Mouse (Mus musculus) frontal cortex, postnatal 14 days (tissue): ENCODE data around the gene Samsn1.

Experiments
- DNase-seq, 2 experiments: peaks; one replicate each; pipeline ENCODE4 v3.0.0; 2022; ENCODE audit warnings: low spot score in 2 of 2

Gene Samsn1

DNA sequence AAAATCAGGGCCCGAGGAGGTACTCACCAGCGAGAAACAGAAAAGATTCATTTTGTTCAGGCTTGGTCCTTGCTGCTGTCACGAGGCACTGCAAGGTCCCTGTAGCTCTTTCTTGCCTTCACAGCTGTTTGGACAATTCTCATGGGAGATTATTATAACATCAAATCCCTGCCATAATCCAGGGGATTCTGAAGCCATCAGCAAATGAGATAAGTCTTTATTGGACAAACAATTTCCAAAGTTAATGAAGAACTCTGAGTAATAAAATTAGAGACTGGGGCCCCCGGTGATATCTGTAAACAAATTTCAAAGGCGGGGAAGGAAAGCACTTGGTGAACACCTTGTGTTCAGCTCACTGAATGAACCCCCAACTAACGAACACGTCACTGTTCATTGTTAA is at the start of gene Samsn1:
Samsn1 (minus strand) TSS at position 101 of the 400 bp plus-strand sequence.
- DNase-seq: no peak

DNA sequence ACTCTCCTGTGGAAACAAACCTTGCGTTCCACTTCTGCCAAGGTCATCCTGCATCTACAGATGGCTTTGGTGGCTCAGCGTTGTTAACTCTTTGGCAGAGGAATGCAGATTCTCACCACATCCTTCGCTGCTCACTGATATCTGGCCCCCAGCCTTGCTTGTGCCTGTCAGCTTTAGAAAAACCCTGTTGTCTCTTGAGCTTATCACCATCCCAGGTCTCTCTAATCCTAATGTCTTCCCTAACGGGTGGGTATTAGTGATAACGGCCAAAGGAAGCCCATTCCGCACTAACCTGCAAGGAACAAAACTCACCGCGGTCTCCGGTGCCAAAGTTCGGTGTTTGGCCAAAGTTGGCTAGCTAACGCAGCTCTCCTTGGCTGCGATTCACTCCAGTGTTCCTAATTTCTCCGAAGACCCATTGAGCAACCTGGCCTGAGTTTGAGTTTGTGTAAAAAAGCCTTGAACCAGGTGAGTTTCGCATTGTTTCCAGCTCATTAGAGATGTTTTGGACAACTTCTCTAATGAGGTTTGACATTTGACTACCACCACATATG is 44.1 kb upstream of the Samsn1 start:
- no peak for DNase-seq

- DNase-seq: no peak
These were observed 32.9 kb upstream of the Samsn1 start for GRCm38 (mm10) chr16:76054976-76055375.

DNA sequence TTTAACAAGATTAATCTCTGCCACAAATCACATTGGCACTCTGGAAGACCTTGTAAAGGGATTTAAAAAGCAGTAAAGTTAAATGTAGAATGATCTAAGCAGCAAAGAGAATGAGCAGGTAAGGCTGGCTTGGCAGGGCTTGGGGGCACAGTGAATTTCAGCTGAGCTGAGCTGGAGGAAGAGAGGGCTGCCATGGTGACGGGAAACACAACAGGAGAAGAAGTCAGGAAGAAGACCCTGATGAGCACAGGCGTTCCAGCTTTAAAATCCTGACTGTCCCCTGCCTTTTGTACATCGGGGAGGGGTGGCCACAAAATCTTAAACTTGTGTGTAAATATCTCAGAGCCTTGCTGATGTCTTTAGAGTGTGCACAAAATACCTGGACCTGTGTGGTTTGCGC is 32.0 kb upstream of the Samsn1 start:
- DNase-seq: no peak

DNA sequence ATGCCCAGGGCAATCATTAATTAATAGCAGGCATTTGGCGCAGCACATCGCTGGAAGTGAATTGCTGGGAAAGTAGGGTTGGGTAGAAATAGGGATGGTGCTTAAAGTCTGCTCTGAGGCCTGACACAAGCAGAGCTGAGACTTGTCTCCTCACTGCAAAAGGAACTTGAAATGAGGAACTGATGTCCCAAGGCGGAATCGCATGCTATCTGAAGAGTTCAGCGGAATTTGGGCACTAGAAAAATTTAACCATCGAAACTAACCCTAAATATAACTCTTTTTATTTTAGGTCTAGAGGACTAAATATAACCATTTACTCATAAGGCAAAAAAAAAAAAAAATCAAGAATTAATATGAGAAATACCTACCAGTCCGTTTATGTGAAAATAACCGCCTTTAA is 31.5 kb upstream of the Samsn1 start:
- DNase-seq: no peak

DNA sequence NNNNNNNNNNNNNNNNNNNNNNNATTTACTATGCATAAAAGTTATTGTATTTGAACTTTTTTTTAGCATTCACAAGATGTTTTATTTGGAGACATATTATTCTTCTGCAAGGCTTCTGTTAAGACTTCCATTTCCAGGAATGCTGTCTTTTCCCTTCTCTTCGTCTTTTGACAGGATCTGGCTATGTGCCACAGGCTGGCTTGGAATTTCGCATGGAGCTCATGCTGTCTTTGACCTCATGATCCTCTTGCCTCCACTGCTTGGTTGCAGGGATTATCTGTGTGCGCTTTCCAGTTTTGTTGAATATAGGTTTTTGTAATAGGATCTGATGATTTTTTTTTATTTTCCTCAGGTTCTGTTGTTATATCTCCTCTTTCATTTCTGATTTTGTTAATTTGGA is 25.0 kb upstream of the Samsn1 start:
- no peak for DNase-seq

DNA sequence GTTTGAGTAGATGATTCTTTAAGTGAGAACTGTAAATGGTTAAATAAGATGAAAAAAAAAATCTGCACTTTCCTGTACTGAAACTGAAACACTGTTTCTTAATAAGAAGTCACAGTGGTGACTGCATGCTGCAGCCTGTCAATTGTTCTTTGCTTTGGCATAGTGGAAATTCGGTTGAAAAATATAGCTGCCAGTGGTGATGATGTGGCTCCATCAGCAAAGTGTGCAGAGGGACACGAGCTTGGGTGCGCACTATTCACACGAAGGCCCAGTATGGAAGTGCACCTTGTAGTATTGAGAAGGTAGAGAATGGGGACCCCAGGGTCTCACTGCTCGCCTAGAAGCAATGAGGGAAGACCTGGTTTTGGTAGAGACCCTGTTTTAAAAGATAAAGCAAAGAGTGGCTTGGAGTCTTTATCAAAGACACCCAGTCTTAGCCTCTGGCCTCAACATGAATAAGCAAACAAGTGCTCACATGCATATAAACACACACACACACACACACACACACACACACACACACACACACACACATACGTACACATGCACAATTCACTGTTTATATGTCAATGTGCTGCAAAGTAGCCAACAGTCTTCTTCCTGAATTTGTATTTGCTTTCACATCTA is 18.4 kb upstream of the Samsn1 start:
- DNase-seq: no peak

DNA sequence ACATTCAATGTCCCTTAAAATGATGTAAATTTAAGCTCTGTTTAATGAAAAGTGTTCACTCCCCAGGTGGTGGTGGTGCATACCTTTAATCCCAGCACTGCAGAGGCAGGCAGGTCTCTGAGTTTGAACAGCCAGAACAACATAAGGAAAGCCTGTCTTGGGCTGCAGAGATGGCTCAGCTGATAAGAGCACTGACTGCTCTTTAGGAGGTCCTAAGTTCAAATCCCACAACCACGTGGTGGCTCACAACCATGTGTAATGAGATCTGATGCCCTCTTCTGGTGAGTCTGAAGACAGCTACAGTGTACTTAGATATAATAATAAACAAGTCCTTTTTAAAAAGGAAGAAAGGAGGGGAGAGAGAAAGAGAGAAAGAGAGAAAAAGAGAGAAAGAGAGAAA is 2.9 kb downstream of the Samsn1 start:
- no peak for DNase-seq

GRCm38 (mm10) chr16:76003812-76004389 is 18.2 kb downstream of the Samsn1 start:
- DNase-seq: no peak

DNA sequence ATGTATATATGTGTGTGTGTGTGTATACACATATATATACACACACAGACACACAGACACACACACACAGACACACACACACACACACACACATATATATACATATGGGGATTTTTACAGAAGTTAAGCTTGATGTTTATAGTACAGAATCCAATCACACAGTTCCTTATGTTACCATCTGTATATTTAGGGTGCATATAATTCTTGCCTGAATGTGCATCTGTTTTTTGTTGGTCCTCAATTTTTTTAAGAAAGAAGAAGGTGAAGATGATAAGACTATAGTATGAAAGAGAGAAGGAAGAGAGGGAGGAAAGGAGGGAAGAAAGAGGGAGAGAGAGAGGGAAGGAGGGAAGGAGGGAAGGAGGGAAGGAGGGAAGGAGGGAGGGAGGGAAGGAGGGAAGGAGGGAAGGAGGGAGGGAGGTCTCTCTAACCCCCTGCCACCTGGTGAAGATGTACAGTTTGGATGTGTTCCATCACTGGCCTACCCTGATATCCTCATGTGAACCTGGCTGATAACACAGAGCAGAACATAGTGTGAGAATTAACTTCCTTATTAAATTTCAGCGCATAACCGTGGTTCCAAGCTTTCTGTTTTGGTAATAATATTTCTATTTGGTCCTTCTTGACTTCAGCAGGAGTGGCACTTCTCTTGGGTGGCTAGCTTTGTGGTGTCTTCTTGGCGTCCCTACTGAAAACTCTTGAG is 19.1 kb downstream of the Samsn1 start:
- no peak for DNase-seq

GRCm38 (mm10) chr16:76002287-76002686 is 19.8 kb downstream of the Samsn1 start:
- no peak for DNase-seq

DNA sequence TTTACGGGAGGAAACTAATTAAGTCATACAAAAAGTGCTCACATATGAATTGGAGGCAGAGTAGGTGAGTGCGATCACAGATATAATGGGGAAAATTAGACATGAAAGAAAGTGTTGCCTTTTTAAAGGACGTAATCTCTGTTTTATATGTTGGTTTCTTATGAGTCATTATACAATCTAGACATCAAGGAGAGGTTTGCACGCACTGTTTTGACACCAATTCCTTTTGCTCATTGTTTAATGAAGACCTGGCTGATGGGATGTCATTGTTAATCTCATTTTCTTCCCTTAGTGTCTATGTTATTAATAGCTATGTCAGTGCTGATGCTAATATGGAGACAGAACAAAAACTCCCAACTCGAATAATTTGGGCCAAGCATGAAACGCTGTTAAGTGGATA is 20.3 kb downstream of the Samsn1 start:
- DNase-seq: no peak

DNA sequence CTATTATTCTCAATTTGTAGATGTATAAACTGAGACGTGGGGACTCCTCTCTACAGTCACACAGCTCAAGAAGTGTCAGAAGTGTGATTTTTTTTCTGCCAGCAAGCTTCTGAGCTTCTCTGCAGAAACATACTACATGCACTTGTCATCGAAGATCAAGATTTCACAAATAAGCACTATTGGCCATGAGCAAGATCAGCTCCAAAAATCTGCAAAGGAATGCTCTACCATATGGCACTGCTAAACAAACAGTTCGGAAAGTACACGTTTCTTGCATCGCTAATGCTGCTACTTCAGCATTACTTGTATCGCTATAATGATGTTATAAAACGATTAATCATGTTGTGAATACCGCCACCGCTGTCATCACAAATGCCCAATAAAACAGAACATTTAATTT is 22.0 kb downstream of the Samsn1 start:
- no peak for DNase-seq

DNA sequence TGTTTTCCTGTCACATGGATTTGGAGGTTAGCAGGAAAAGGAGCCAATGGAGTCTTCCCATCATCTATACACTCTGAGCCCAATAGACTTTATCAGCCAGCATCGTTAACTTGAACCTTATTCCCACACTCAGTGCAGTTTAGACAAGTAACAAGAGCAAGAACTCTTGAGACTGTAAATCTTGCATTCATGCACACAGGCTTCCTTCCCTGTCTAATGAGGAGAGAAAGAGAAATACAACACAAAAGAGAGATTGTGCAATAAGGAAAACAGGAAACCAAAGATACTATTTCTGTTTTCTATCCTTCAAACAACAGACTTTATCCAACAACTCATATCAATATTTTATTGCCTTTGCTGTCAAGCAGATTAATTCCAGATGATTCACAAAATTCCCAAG is 31.9 kb downstream of the Samsn1 start:
- no peak for DNase-seq

- no peak for DNase-seq
These were observed 38.2 kb downstream of the Samsn1 start for GRCm38 (mm10) chr16:75983831-75984230.

DNA sequence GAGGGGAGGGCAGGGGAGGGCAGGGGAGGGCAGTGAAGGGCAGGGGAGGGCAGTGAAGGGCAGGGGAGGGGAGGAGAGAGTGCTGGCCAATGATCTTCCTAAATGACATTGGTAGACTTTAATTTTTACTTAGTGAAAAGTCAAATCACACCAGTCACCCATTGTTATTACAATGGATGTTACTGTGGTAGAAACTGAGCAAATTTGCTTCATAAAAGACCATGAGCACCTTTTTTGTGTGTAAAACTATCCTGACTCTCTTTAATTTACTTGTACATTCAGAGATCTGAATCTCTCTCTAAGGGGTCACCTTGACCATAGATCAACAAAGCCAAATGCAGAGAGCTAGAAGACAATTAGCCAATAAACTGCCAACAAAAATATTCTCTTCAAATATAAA is 42.7 kb downstream of the Samsn1 start:
- DNase-seq: no peak

- DNase-seq: no peak
These were observed 44.3 kb downstream of the Samsn1 start for GRCm38 (mm10) chr16:75977798-75978197.

- DNase-seq: no peak
These were observed 46.3 kb downstream of the Samsn1 start for GRCm38 (mm10) chr16:75975682-75976332.

DNA sequence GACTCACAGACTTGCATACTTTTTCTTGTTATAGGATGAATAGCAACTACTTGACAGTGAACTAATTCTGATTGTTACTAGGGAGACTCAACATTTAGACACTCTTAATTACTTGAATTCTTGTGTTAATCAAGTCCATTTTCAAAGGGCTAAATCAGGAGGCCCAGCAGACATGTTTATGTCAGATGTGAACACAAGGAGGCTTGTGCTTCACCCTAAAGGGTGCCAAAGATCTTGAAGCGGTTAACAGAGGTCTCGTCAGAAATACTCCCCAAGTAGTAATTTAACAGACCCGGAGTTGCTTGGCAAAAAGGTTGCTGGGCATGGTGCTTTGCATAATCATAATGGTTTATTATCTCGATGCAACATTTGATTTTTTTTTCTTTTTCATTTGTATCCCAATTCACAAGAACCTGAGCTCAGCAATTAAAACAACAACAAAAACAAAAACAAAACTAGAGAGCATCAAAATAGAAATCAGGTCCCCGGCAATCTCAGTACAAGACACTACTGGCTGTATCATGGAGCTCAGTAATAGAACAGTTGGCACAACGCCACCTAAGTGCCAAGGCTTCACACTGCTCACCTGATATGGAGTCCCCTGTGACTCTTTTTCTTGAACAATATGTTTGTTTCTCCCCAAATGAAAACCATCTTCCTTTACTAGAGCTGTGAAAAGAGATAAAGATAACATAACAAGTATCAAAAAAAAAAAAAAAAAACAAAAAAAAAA is 51.6 kb downstream of the Samsn1 start:
- no peak for DNase-seq

DNA sequence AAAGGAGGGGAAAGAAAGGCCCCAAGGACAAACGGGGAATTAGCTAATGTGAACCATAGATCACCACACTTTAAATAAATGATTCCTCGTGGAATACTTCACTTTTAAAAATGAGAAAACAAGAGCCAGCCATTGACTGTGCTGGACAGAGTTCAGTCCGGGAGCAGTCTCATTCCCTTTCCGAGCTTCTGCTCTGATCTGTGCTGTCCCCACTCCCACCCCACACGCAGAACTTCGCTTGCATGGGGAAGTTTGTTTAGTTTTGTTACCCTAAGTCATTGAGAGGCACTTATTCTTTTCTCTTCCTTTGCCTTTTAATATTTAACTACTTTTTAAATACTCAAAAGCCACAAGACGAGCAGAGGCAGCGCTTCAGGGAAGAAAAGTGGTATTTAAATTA is 60.1 kb downstream of the Samsn1 start:
- no peak for DNase-seq

- no peak for DNase-seq
These were observed 60.6 kb downstream of the Samsn1 start for GRCm38 (mm10) chr16:75961487-75961886.

GRCm38 (mm10) chr16:75961036-75961435 is 61.0 kb downstream of the Samsn1 start:
- DNase-seq: no peak
